Mouse (Mus musculus) kidney, adult 2 months (tissue): ENCODE results near the gene Retnlg.

Experiments used
- CTCF ChIP-seq: fragments of 200-500 bp; conservative IDR thresholded peaks from 2 replicates; pipeline ENCODE4 v1.5.1; 2011; ENCODE audit warnings: low read depth, mild to moderate bottlenecking, control low read depth, low read length, moderate library complexity, mixed read lengths; ENCODE audit not compliant: insufficient read depth, insufficient read length
- POLR2A ChIP-seq: fragments of 200-500 bp; IDR thresholded peaks from one replicate; pipeline ENCODE4 v1.6.1; 2011; ENCODE audit warnings: low read depth, low read length, control low read depth

DNA sequence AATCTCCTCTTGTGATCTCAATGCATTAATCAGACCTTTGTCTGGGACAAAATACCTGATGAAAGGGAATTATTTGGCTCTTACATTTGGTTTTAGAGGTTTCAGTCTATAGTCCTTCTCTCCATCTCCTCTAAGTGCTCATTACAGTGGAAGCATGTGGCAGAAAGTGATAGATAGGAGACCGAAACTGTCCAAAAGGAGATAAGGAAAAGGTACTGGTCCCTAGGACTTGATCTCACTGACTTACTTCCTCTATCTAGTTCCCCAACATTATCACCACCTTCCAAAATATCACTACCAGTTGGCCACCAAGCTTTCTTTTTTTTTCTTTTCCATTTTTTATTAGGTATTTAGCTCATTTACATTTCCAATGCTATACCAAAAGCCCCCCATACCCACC lies 38.8 kb downstream of the Retnlg start:
- TF ChIP-seq POLR2A = no peak
- TF ChIP-seq CTCF = no peak
